In genomic region chr17:35132174-35132560, GRCm38 (mm10) we compare ENCODE assay signal across 16 mouse cellular contexts. TPM values are rescaled to one million over a fixed set of nuclear protein-coding genes. Genes with fewer than 3 reads are reported as not detected.
"Had no signal": no experiment of that assay in that cellular context is flagged by ENCODE, and none has a peak within 500 bp of the region (broad histone marks: within the 10 kb centered on the region; RNA-seq: fewer than 3 reads in every experiment).

No protein-coding gene starts in this region.

- H3K9me3 ChIP-seq: intestine, embryonic 15.5 days; limb, embryonic 12.5 days; lung, embryonic 15.5 days; midbrain, embryonic 12.5 days; neural tube, embryonic 13.5 days had no signal

- H3K4me3 ChIP-seq: intestine, embryonic 15.5 days; layer of hippocampus, adult 2 months; limb, embryonic 12.5 days; lung, embryonic 15.5 days; midbrain, embryonic 12.5 days; neural tube, embryonic 13.5 days had no signal

- H3K27ac ChIP-seq: hindbrain, embryonic 14.5 days; intestine, embryonic 15.5 days; layer of hippocampus, adult 2 months; limb, embryonic 12.5 days; liver, embryonic 14.5 days; lung, embryonic 15.5 days; midbrain, embryonic 12.5 days; neural tube, embryonic 13.5 days had no signal

- H3K36me3 ChIP-seq: lung, embryonic 15.5 days had no signal

- H3K9ac ChIP-seq: hindbrain, embryonic 14.5 days; intestine, embryonic 15.5 days; limb, embryonic 12.5 days; liver, embryonic 14.5 days; lung, embryonic 15.5 days; midbrain, embryonic 12.5 days had no signal

- H3K27me3 ChIP-seq: intestine, embryonic 15.5 days; limb, embryonic 12.5 days; lung, embryonic 15.5 days; midbrain, embryonic 12.5 days; neural tube, embryonic 13.5 days had no signal

- H3K4me2 ChIP-seq: hindbrain, embryonic 14.5 days; intestine, embryonic 15.5 days; limb, embryonic 12.5 days; lung, embryonic 15.5 days; midbrain, embryonic 12.5 days; neural tube, embryonic 13.5 days had no signal

- ATAC-seq: intestine, embryonic 15.5 days; midbrain, embryonic 16.5 days had no signal

- DNase-seq: lung, postnatal 14 days; right cerebral cortex, adult 18-20 months; thymus, adult 2 months; thymus, postnatal 36 days had no signal

RNA-seq across cellular contexts. Expression of gene Apom, which starts 0.3 kb away (rescaled TPM):
- total RNA-seq: layer of hippocampus, postnatal 10 days; left cerebral cortex, postnatal 36 days; megakaryocyte-erythroid progenitor cell, adult 5-6 weeks had no signal
